Mouse (Mus musculus) heart, embryonic 15.5 days (tissue): ENCODE results near the gene Sumo2. TPM values are rescaled to one million over a fixed set of nuclear protein-coding genes. Genes with fewer than 3 reads are reported as not detected.

Experiments
- ATAC-seq: fragments of 200-750 bp; cut with Nextera tagmentation; replicated peaks from 2 replicates; pipeline ENCODE4 v1.8.0; 2017; ENCODE audit warnings: low read depth, moderate TSS enrichment; ENCODE audit not compliant: insufficient number of reproducible peaks, insufficient read depth, low FRiP score
- H3K27ac ChIP-seq: fragments of 300-500 bp; sonication (generic); 2 replicates; pipeline ENCODE4 v1.5.1; 2015; ENCODE audit warnings: mild to moderate bottlenecking, inconsistent platforms
- H3K27me3 ChIP-seq: fragments of 300-500 bp; sonication (generic); 2 replicates; pipeline ENCODE4 v1.6.1; 2015; ENCODE audit warnings: inconsistent platforms
- H3K36me3 ChIP-seq: fragments of 300-500 bp; sonication (generic); 2 replicates; pipeline ENCODE4 v1.6.1; 2015; ENCODE audit warnings: mild to moderate bottlenecking, inconsistent platforms
- H3K4me1 ChIP-seq: fragments of 300-500 bp; sonication (generic); replicated peaks from 2 replicates; pipeline ENCODE4 v1.6.1; 2015; ENCODE audit warnings: inconsistent platforms
- H3K4me2 ChIP-seq: fragments of 300-500 bp; sonication (generic); 2 replicates; pipeline ENCODE4 v1.6.1; 2015; ENCODE audit warnings: inconsistent platforms, mild to moderate bottlenecking, moderate library complexity
- H3K4me3 ChIP-seq: fragments of 300-500 bp; sonication (generic); 2 replicates; pipeline ENCODE4 v1.5.1; 2015; ENCODE audit warnings: mild to moderate bottlenecking, inconsistent platforms
- H3K9ac ChIP-seq: fragments of 300-500 bp; sonication (generic); 2 replicates; pipeline ENCODE4 v1.6.1; 2015; ENCODE audit warnings: mild to moderate bottlenecking, inconsistent platforms
- H3K9me3 ChIP-seq: fragments of 300-500 bp; sonication (generic); replicated peaks from 2 replicates; pipeline ENCODE4 v1.6.1; 2016; ENCODE audit warnings: inconsistent platforms
- WGBS: fragments of 180-500 bp; shearing (Covaris S2); methylation state at CpG from one replicate; pipeline ENCODE4 v1.1.7; 2015; ENCODE audit warnings: mixed read lengths; 5-methylcytosine and 5-hydroxymethylcytosine counted together
- polyA plus RNA-seq: library from polyadenylated mRNA; unstranded; fragments of >200 nt; fragmentation: Nextera tagmentation; extraction: Ambion mirVana; gene quantifications from 2 replicates; pipeline ENCODE4 v1.2.1, GENCODE M21; 2015

The Sumo2 gene
- polyA plus RNA-seq = 566 and 571 TPM in 2 replicates

DNA sequence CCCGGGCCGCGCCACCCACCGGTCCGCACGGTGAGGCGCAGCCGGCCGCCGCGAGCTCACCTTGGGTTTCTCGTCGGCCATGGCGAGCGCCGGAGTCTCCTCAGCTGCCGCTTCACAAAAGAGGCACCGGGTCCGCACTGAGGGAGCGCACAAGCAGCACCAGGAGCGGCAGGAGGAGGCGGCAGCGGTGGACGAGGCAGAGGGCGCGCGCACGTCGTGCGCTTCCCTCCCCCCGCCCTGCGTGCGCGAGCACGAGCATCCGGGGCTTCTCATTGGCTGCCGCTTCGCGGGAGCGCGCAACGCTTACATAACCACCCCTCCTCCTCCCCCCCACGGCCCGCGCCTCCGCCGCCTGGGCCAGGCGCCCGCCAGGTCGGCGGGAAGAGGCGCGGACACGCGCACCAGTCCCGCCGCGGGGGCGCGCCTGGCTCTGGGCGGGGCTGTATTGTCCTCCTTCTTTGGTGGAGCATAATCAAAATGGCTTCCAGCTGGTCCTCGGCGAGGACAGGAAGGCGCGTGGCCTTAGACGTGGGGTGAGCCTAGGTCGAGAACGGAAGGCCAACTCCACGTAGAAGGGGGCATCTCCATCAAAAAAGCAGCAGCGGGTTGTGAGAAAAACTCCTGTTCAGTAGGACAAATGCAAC lies at the start of gene Sumo2:
Gene Sumo2 (minus strand): TSS at position 239 of the 644 bp plus-strand sequence.
- Histone ChIP-seq H3K4me2 (peak within 1 kb of the TSS; percentile 78), H3K9me3 (no peaks in the 10 kb centered on the region), H3K36me3 (peaks cover 26% of the 10 kb centered on the region), H3K27ac (peak within 1 kb of the TSS; percentile 100), H3K9ac (peak within 1 kb of the TSS; percentile 98), H3K4me3 (peak within 1 kb of the TSS; percentile 83), H3K4me1 (peaks cover 20% of the 10 kb centered on the region), H3K27me3 (no peaks in the 10 kb centered on the region)
- ATAC-seq = peak; percentile 89
- under 1% methylated on average over 69 of the region's 70 CpGs for WGBS

GRCm38 (mm10) chr11:115585573-115586100 lies 49.6 kb upstream of the Sumo2 start:
- no peak overlapping the region for H3K27ac ChIP-seq
- H3K27me3 ChIP-seq = no peaks in the 10 kb centered on the region
- no peak overlapping the region for H3K4me2 ChIP-seq
- H3K4me3 ChIP-seq = no peak overlapping the region
- H3K4me1 ChIP-seq = no peaks in the 10 kb centered on the region
- WGBS = 86% methylated on average over 7 of the region's 7 CpGs
- peaks cover 93% of the 10 kb centered on the region for H3K36me3 ChIP-seq
- no peak overlapping the region for H3K9ac ChIP-seq
- ATAC-seq = no peak
- H3K9me3 ChIP-seq = no peaks in the 10 kb centered on the region

DNA sequence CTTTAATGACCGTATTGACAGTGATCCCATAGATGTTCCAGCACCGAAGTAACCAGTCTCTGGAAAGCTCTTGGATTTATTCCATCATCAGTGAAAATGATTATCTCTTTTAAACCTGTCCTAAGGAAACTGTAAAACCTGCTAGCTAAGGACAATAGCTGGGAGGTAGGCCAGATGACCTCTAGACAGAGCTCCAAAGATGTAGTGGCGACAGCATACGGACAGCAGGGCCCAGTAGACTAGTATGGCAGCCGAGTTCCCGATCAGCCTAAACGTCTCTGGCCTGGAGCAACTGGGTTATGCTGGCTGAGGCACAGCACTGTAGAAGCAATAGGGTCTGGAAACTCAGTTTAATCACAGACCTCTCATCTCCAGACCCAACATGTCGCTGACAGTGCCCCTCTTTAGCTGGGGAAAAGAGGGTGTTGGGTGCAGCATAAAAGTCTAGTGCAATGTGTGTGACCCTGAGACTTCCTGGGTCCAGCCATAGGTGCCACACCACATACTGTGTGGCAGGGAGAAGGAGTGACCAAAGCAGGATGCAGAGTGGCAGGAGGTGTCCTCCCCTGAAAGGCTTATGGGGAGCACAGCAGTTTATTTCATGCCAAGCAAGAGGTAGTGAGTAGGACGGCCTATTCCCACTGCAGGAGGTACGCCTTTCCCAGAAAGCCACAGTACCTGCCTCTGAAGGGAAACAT lies 48.4 kb upstream of the Sumo2 start:
- Histone ChIP-seq H3K9me3 (no peaks in the 10 kb centered on the region), H3K27me3 (no peaks in the 10 kb centered on the region), H3K36me3 (peaks cover 89% of the 10 kb centered on the region), H3K4me3 (no peak overlapping the region), H3K9ac (no peak overlapping the region), H3K4me1 (no peaks in the 10 kb centered on the region), H3K4me2 (no peak overlapping the region), H3K27ac (0 out of 2 replicates have a peak overlapping the region, but pooled peaks have one; percentile 1)
- WGBS = 84% methylated on average over 10 of the region's 10 CpGs
- no peak for ATAC-seq

DNA sequence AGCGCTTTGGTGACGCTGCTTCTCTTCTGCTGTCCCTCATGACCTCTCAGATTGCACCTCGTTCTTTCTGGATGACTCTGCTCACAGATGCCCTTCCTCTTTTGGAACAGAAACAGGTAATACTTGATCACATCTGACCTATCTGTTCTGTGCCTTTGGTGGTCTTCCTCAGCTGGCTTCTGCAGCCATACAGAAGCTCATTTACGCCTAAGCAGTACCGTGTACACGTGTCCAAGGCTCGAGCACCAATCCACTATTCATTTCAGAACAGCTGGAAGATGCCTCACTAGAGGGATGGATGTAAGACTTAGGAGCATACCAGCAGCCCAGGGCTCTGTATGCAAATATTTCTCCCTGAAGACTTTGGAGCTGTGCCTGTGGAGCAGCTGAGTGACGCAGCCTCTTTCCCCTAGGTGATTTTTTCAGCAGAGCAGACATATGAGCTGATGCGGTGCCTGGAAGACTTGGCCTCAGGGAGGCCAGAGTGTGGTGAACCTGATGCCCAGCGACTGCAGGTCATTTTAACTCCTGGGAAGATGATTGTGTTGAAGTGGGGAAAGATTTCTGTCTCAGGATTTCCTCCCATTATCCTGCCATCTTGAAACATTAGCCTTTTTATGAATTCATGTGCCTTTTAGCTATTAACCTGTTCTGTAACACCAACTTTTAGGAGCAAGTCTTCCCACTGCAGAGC lies 47.0 kb upstream of the Sumo2 start:
- Histone ChIP-seq H3K4me1 (no peaks in the 10 kb centered on the region), H3K36me3 (peaks cover 92% of the 10 kb centered on the region), H3K9ac (no peak overlapping the region), H3K4me2 (no peak overlapping the region), H3K9me3 (no peaks in the 10 kb centered on the region), H3K4me3 (no peak overlapping the region), H3K27ac (no peak overlapping the region), H3K27me3 (no peaks in the 10 kb centered on the region)
- no peak for ATAC-seq
- 82% methylated on average over 10 of the region's 10 CpGs for WGBS

DNA sequence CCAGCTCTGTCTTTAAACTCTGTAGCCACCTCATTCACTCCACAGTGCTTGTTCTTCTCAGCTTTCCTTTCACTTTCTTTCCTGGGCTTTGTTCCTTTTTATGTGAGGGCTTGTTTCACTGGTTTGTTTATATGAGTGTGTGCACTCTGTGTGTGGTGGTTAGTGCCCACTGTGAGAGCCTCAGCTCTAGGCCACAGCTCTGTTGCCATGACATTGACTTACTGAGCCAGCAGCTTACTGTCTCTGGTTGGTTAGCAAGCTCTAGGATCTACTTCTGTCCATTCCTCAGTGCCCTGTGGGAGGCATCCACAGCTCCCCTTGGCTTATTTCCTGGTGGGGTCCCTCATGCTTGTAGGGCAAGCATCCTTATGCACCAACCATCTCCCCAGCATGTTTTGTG lies 43.0 kb upstream of the Sumo2 start:
- H3K4me3 ChIP-seq = no peak overlapping the region
- H3K27me3 ChIP-seq = no peaks in the 10 kb centered on the region
- no peak overlapping the region for H3K27ac ChIP-seq
- H3K9me3 ChIP-seq = no peaks in the 10 kb centered on the region
- ATAC-seq = no peak
- H3K9ac ChIP-seq = no peak overlapping the region
- no peak overlapping the region for H3K4me2 ChIP-seq
- peaks cover 61% of the 10 kb centered on the region for H3K36me3 ChIP-seq
- no peaks in the 10 kb centered on the region for H3K4me1 ChIP-seq

- H3K4me3 ChIP-seq = peak overlapping the region; percentile 78
- H3K4me2 ChIP-seq = peak overlapping the region; percentile 68
- peaks cover 11% of the 10 kb centered on the region for H3K4me1 ChIP-seq
- peaks cover 34% of the 10 kb centered on the region for H3K36me3 ChIP-seq
- WGBS = 13% methylated on average over 7 of the region's 7 CpGs
- no peaks in the 10 kb centered on the region for H3K27me3 ChIP-seq
- no peaks in the 10 kb centered on the region for H3K9me3 ChIP-seq
- H3K9ac ChIP-seq = peak overlapping the region; percentile 67
- no peak overlapping the region for H3K27ac ChIP-seq
- ATAC-seq = no peak
Measured at GRCm38 (mm10) chr11:115564961-115565360, 28.9 kb upstream of the Sumo2 start.

- peaks cover 11% of the 10 kb centered on the region for H3K4me1 ChIP-seq
- under 1% methylated on average over 42 of the region's 42 CpGs for WGBS
Measured at GRCm38 (mm10) chr11:115564064-115564809, 28.2 kb upstream of the Sumo2 start, which contains the start of gene Nup85. TSS of gene Nup85 (plus strand) at chr11:115564434.

DNA sequence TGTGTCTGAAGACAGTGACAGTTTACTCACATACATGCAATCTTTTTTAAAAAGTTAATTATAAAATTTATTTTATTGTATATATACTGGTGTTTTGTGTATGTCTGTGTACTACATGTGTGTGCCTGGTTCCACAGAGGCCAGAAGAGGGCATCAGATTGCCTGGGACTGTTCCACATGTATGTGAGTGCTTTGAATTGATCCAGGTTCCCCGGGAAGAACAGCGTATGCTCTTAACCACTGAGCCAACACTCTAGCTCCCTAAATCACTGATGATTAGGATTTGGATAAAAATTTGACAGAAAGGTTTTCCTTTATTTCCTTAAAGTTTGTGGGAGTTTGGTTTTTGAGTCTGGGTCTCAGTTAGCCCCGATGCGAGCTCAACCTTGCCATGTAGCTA lies 27.3 kb upstream of the Sumo2 start:
- Histone ChIP-seq H3K9ac (peak overlapping the region; percentile 67; the same call in 1 of the 2 replicates), H3K4me1 (peaks cover 11% of the 10 kb centered on the region), H3K27ac (peak overlapping the region; percentile 78), H3K4me2 (peak overlapping the region; percentile 68), H3K27me3 (no peaks in the 10 kb centered on the region), H3K36me3 (peaks cover 22% of the 10 kb centered on the region), H3K9me3 (no peaks in the 10 kb centered on the region), H3K4me3 (peak overlapping the region; percentile 78)
- no peak for ATAC-seq
- 45% methylated on average over 4 of the region's 4 CpGs for whole genome bisulfite sequencing

More at GRCm38 (mm10) chr11:115564064-115564809, 28.2 kb upstream of the Sumo2 start, which contains the start of gene Nup85:
- Histone ChIP-seq H3K9ac (peak within 1 kb of the TSS; percentile 67), H3K27ac (peak within 1 kb of the TSS; percentile 78), H3K36me3 (peaks cover 30% of the 10 kb centered on the region), H3K9me3 (no peaks in the 10 kb centered on the region), H3K27me3 (no peaks in the 10 kb centered on the region), H3K4me3 (peak within 1 kb of the TSS; percentile 78), H3K4me2 (peak within 1 kb of the TSS; percentile 68)
- peak; percentile 88 for ATAC-seq

DNA sequence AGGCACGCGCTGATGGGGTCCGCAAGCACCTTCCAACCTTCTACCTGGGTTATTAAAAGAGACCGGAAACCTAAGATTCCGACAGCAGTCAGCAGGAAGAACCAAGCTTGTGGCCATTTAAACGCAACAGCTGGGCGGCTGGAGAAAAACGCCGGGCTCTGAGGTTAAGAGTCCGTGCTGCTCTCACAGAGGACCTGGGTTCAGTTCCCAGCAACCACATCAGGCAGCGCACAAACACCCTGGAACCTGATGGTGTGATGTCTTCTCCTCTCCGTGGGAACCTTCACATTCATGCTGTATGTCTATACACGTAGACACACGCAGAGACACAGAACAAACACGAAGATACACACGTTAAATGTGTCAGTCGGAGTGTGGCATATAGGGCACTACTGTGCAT lies 19.6 kb upstream of the Sumo2 start:
- no peaks in the 10 kb centered on the region for H3K36me3 ChIP-seq
- H3K27me3 ChIP-seq = no peaks in the 10 kb centered on the region
- H3K27ac ChIP-seq = no peak overlapping the region
- no peak for ATAC-seq
- WGBS = 74% methylated on average over 17 of the region's 17 CpGs
- H3K4me2 ChIP-seq = no peak overlapping the region
- H3K9ac ChIP-seq = no peak overlapping the region
- H3K4me1 ChIP-seq = no peaks in the 10 kb centered on the region
- no peaks in the 10 kb centered on the region for H3K9me3 ChIP-seq
- no peak overlapping the region for H3K4me3 ChIP-seq

DNA sequence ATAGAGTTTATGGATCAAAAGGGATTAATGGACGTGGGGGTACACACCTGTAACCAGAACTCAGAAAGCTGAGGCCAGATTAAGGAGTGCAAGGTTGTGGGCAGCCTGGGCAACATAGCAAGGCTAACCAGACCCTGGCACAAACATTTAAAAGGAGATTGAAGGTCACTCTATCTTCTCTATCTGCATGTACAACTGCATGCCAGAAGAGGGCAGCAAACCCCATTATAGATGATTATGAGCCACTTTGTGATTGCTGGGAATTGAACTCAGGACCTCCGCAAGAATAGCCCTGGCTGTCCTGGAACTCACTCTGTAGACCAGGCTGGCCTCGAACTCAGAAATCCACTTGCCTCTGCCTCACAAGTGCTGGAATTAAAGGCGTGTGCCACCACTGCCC lies 16.7 kb upstream of the Sumo2 start:
- peaks cover 3% of the 10 kb centered on the region; the same call in 1 of the 2 replicates for H3K9me3 ChIP-seq
- no peaks in the 10 kb centered on the region for H3K36me3 ChIP-seq
- no peak overlapping the region for H3K4me2 ChIP-seq
- 59% methylated on average over 4 of the region's 4 CpGs for WGBS
- ATAC-seq = no peak
- no peak overlapping the region for H3K27ac ChIP-seq
- H3K4me3 ChIP-seq = no peak overlapping the region
- H3K27me3 ChIP-seq = no peaks in the 10 kb centered on the region
- no peak overlapping the region for H3K9ac ChIP-seq
- no peaks in the 10 kb centered on the region for H3K4me1 ChIP-seq
